Mouse (Mus musculus) left cerebral cortex, adult 11 months (tissue): ENCODE measurements around the gene St6galnac3.

ENCODE experiments used
- DNase-seq: peaks from one replicate; pipeline ENCODE4 v3.0.0; 2022; ENCODE audit warnings: low spot score

Gene St6galnac3

DNA sequence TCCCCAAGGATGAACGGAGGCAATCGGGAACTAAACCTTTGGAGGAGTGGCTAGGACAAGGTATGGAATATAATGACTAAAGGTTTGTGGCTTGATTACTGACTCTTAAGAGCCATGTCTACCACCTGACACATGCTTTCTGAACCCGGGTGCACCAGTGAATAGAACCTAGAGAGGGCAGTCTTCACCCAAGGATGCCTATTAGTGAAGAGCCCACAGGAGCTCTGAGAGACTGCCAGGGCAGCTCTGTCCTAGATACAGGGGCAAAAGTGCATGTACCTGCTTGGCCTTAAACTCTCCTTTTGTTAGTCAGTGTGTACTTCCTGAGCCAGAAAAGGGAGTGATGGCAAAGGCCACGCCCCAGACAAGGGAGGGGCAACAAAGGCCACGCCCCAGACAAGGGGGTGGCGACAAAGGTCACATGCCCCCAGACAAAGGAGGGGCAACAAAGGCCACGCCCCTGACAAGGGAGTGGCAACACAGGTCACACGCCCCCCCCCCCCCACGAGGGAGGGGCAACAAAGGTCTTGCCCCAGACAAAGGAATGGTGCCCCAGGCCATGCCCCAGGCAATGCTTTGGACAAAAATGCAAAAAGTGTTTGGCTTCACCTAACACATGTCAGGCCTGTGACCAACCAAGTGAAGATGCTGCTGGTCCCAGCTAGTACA lies 376.0 kb downstream of the St6galnac3 start:
- no peak for DNase-seq

DNA sequence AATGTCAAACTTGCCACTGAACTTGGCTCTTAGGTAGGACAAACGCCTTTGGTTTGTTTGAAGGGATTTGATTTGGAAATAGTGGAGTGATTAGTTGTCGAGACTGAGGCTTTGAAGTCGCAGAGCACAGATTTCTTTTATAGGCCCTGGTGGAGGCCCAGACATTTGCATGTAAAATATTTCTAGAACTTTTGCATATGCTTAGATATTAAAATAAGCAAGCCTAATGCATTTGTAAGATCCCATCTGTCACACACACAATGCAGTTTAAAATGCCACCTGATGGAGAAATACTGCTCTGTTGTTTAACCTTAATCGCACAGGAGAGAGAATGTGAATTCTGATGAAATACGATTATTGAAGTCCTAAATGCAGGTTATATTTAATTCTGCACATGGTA lies 380.0 kb downstream of the St6galnac3 start:
- no peak for DNase-seq

DNA sequence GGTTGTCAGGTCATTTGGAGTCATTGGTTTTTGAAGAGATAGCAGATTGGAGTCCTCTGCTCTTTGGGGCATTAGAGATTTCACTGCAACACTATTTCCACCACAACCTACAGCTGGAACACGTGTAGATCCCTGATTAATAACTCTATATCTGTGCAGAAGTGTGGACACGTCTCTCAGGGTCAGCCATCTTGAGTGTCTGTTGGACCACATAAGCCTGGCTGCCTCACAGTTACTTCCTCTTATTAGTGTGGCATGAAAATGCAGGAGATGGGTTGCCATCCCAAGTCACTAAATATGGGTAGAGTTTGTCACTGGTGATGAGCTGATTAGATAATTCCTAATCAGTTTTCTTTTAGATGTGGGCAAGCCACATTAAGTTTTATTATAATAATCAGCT lies 385.0 kb downstream of the St6galnac3 start:
- DNase-seq = no peak

DNA sequence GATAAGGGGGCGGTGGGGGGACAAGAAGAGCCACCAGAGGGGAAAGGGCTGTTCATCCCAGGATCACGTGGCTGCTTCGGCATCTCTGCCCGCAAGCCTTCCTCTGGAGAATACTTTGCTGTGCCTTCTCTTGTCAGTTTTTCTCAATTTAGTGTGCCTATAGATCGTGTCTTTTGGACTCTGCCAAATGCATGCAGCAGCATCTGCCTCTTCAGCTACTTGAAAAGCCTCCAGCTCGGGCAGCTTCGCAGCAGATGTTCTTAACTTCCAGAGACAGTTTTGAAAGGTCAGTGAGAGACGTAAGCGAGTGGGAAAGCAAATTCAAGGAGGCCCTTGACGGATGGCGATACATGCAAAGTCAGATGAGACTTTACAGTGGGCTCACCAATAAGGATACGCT lies 385.9 kb downstream of the St6galnac3 start:
- DNase-seq = no peak

DNA sequence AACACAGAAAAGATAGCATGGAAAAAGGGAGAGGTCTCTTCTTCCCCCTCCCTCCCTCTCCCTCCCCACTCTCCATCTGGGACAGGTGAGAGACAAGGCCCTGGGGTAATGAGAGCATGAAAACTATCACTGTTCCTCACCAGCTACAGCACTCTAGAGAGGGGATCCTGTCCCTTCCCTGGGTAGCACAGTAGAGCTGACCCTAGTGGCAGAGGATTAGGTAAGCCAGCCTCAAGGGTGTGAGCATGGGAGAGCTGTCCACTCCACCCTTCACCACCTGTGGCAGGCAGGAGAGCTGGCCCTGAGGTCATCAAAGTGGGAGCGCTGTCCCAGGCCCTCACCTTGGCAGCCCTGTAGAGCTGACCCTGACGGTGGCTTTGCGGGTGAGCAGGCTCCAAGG lies 387.2 kb downstream of the St6galnac3 start:
- DNase-seq = no peak

DNA sequence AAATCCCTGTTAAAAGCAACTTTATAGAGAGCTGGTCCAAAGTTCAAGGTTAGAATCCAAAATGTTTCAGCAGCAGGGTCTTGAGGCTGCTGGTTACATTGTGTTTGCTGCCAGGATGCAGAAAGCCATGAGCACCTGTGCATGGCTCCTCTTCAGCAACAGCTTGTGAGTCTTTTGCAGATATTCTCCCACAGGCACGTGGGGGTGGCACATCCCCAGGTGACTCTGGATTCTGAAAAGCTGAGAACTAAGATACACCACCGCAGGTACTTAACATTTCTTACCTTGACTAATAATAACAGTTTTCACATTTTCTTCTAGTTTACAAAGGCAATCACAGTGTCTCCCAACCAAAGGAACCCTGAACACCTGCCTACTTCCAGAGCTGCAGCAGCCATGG lies 387.8 kb downstream of the St6galnac3 start:
- no peak for DNase-seq

DNA sequence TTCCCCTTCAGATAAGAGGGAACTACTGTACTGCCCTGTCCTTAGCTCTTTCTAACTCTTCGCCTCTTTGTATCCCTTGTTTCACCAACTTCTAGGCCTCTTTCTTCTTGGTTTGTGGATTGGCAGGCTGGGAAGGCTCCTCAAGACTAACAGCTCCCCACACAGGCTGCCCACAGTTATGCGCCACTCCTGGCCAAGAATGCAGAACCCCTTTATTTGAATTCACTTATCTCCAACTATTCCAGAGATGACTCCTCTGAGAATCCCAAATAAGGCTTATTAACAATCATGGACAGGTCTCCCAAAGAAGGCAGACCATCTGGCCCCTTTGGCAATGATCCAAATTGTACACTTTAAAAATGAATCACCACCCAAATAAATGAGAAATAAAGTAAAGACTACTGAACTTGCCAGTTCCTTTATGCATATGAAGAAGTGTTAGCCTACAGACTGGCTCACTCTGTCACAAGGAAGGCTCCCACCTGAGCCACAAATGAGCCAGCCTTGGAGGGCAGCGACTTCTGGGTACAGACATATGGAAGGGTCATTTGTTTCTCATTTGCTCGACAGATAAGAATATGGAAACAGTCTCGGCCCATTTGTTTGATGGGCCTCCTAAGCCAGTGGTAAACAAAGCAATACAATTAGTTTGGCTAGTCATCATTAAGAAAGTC lies 390.7 kb downstream of the St6galnac3 start:
- no peak for DNase-seq

DNA sequence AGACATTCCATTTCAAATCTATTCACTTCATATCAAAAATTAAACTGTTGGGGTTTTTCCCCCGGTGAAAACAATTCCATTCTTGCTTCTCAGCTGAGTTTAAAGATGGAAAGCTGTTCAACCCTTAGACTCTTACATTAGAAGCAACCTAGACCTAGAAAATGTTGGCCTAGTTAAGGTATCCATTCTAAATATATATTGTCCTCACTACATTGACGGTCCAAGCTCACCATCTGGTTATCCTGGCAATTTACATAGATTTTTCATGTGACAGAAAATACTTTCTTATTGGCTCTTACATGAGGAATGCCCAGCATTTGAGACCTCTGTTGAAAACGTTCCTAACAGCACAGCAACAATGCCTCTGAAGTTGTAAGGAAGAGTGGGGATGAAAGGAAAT lies 400.7 kb downstream of the St6galnac3 start:
- no peak for DNase-seq

DNA sequence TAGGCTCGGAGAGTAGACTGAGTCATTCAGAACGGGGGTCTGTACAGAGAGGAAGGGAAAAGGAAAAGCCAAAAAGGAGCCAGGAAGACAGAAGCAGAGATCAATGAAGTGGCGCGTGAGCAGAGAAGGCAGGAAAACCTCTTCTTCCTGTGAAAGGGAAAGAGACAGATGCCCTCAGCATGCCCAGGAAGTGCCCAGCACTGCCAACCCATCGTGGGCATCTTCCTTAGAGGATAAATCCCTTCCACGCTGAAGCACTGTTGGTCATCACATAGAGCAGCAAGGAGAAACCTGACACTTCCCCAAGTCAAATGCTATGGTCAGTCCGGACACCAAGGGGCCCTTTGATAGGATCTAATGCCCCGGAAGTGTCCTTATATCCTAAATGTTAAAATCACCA lies 401.5 kb downstream of the St6galnac3 start:
- no peak for DNase-seq

DNA sequence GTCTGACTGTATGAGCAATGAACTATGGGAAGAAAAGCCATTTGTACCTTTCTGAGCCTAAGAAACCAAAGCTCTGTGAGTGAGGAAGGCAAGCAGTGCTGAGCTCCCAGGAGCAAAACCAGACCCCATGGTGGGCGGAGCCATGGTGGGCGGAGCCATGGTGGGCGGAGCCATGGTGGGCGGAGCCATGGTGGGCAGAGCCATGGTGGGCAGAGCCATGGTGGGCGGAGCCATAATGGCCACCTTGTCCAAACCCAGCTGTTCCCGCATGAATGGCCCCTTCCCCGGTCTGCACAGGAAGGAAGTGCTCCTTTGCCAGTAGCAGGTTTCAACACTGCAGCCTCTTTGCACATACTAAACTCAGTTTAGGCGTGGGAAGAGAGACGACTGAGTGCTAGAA lies 411.4 kb downstream of the St6galnac3 start:
- no peak for DNase-seq

DNA sequence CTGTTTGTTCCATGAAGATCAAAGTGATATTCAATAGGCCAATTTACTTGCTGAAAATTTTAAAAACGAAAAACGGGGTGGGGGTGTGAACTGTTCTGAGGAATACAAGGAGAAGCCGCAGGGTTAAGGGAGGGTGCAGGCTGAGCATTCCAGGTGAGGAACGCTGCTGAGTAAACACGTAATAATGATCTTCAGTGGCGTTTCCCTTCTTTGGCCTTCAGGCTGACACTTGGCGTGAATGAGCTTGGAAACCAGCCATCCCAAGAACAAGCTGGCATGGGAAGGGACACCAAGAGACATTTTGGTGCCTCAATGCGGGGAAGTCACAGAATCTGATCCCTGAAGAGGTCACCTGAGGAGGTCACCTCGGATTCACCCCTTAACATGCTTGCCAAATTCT lies 411.8 kb downstream of the St6galnac3 start:
- no peak for DNase-seq

DNA sequence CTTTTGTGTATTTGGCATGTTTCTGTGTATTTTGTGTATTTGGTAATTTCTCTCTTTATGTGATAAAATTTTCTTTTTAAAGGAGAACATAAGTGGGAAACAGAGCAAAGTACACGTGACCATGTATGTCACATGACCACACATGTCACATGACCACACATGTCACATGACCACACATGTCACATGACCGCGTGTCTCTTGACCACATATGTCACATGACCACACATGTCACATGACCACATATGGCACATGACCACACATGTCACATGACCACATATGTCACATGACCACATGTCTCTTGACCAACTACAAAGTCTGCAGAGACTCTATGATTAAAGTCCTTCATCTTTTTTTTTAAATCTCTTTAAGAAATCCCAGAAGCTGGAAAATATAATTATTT lies 413.0 kb downstream of the St6galnac3 start:
- DNase-seq = no peak

DNA sequence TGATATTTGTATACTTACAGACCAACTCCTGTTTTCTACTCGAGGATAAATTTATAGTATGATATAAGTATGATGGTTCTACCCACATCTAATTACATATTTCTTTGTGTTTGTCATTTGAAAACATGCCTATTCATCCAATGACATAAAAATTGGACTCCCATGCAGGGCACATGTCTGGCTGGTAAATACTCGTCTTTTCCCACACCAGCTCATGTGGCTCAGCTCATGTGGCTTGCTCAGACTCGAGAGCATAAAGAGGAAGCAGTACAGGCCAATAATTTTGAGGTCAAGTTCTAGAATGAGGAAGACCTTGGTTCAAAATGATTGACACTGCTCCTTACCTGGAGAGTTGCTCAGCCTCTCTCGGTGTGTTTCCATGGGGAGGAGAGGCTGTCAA lies 416.6 kb downstream of the St6galnac3 start:
- no peak for DNase-seq

DNA sequence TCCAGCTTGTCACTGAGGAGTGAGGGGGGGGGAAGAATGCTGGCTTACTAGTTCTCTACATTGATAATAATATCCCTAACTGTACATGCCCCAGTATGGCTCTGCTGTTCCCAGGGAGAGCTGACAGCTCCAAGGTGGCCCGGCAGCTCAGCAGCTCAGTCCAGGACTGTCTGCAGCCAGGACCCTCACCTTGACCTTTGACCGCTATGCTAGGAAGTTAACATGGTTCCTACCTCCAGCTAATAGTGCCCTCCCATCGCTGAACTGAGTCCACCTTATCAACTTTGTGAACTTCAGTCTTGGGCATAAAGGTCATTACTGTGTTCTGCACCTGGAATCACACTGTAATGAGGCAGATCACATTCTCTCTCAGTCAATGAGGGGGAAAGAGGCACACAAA lies 419.8 kb downstream of the St6galnac3 start:
- DNase-seq = no peak

DNA sequence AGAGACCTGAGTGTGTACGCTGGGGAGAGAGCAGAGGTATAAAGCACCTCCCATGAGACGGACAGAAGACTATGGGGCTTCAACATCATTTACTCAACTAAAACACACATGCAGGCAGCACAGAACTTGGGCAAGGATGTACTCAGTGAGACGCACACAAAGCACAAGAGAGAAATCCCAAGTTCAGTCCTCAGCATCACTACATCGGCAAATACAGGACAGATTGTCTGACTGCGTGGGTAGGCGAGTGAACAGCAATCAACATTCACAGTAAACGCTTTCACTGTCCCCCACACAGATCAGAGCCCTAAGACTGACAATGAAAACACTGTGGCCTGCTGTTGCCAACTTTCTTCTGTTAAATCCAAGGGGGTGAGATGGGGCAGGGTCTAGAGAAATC lies 422.6 kb downstream of the St6galnac3 start:
- DNase-seq = no peak

DNA sequence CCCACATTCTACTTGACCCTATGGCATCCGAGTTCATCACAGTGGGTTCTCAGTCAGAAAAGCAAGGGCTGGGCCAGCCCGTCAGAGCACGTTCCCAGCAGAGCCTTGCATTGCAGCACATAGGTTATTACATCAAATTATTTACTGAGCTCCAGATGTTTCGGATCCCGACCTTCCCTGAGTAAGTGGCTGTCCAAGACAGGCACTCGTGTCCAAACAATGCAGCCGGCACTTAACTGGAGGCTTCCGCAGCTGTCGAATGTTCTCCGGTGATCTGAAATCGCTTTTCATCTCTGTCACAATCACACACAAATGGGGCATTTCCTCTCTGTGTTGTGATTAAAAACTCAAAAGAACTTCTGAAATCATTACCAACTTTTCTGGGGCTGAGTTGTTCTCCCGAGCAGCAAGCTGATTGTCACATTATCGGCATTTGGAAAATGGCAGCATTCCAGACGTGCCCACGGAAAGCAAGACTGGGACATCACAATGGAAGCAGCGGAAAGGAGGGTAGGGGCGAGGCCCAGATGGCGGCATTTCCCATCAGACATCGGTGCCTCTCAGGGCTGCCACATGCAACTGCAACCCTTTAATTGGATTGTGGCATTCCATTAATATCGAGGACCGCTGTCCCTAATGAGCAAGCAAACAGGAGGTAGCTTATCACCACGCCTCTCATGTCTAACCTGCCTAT lies 428.5 kb downstream of the St6galnac3 start:
- DNase-seq = no peak

DNA sequence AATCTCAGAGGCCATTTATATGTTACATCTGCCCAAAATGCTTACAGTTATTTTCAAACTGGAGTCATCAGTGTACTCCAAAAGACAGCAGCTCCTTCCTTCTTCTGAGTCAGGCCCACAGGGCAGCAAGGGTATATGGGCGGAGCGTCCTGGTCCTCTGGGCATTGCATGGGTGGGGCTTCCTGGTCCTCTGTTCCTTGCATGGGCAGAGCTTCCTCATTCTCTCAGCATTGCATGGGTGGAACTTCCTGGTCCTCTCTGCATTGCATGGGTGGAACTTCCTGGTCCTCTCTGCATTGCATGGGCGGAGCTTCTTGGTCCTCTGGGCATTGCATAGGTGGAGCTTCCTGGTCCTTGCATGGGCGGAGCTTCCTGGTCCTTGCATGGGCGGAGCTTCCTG lies 432.1 kb downstream of the St6galnac3 start:
- DNase-seq = no peak

DNA sequence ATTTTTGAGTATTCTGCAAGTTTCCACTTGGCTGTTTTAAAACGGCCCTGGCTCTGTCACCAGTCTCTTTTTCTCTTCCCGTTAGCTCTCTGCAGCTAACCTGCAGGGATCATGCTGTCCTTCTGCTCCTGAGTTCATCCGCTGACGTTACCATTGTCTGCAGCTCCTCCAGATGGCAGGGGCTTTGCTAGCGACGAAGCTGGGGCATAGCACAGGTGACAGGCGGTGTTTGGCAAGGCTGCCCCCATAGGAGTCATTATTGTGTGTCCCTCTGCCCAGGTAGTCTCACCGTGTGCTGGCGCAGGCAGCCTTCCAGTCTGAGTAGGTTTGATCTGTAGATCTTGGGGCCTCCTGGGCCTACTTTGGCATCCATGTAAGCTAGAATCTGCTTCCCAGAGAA lies 432.6 kb downstream of the St6galnac3 start:
- no peak for DNase-seq

DNA sequence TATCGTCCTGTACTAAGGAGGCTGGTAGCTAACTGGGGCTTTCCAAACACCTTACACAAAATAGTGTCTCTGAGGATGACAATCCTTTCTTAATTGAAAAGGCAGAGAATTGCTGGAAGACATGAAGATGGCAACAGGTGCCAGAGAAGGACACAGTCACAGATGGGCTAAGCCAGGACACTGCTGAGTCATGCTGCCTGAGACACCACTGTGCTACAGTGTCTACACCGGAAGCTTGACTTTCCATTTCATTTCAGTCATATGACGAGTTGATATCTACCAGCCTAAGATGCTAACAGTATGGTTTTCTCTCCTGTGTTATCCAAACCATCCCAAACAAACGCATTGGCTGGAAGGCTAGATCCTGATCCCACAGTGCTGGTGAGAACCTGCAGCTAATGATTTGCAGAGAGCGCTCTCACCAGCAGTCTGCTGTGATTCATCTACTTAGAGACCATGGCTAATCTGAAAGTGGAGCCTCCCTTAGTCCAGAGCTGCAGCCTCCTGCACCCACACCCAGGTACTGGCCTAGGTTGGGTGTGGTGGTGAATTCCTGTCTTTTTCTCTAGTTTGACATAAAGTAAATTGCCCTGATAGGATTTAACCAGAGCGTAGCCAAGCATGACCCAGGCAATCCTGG lies 433.4 kb downstream of the St6galnac3 start:
- DNase-seq = no peak

DNA sequence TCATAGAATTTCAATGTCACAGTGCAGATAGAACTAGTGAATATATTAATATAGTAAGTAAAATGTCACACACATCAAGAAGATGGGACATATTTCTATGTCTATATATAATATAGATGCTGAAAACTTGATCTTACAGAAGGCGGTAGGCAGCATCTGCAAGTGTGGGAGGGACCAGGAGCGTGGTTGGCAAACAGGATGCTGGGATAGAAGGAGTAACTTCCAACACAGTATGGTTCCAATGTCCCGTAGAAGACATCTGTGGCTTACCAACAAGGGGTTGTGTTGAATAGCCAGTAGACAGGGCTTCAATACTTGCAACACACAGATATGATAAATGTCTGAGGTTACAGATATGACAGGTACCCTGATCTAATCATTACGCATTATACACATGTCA lies 435.0 kb downstream of the St6galnac3 start:
- DNase-seq = no peak

DNA sequence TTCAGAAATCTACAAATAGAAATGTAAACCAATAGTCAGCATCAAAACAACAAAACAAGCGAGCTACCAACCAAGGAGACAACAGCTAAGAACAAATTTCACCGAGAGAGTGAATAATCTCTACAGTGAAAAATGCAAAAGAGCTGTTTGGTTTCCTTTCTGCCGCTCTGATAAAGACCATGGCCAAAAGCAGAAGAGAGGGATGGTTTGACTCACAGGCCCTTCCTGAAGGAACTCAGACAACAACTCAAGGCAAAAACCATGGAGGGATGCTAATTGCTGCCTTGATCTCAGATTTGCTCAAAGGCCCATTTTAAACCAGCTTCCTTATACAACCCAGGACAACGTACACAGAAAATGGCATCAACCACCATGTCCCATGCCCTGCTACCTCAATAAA lies 437.4 kb downstream of the St6galnac3 start:
- DNase-seq = no peak

DNA sequence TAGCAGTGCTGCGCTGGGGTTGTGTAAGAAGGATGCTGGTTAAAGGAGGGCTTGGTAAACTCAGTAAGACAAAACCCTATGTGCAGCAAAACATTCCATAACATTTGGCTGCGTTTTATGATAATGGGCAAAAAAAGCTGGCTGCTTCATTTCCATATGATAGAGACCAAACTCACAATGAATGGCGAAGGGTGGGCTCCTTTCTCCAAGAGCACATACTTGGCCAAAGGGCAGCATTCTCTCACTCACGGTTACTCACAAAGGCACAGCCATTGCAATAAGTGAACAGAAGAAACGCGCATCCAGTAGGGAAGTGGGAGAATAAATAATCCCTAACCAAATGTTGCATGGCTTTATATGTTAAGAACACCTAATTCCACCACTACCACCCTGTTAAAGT lies 437.9 kb downstream of the St6galnac3 start:
- DNase-seq = no peak

DNA sequence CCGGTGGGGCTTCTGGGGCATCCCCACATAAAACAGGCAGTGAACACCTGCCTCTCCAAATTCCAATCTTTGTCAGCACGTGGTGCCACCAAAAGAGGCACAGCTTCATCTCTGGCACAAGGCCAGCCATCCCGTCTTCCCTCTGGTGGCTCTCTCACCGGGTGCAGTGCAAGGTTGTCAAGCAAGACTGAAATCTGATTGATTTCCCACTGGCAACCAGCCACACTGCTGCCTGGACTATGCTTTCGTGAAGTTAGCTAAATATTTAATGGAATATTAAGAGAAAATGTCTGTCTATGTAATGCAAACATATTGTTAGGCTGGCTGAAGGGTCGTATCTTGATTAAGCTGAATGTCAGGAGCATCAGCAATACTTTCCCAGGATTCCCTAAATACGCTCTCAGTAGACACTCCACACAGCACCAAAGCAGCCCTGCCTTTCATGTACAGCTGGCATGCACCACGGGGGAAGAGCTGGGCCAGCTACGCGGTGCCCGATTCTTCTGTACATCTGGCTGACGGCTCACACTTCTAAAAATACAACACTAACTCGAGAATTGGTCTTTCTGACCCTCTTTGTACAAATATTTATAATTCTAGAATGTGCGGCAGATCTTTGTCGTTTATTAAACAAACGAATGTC lies 442.7 kb downstream of the St6galnac3 start:
- no peak for DNase-seq
